Mouse (Mus musculus) spleen, postnatal 10 days (tissue): ENCODE measurements at regions not wholly inside any gene's neighbourhood (a gene's known extent, or its start where the extent isn't known, plus 50 kb on each side); places are given as distances from the start of the nearest gene placed in this dataset.

ENCODE experiments used
- DNase-seq, 2 experiments: peaks; one replicate each; pipeline ENCODE4 v3.0.0; 2021 to 2022; ENCODE audit warnings: low spot score in 2 of 2

DNA sequence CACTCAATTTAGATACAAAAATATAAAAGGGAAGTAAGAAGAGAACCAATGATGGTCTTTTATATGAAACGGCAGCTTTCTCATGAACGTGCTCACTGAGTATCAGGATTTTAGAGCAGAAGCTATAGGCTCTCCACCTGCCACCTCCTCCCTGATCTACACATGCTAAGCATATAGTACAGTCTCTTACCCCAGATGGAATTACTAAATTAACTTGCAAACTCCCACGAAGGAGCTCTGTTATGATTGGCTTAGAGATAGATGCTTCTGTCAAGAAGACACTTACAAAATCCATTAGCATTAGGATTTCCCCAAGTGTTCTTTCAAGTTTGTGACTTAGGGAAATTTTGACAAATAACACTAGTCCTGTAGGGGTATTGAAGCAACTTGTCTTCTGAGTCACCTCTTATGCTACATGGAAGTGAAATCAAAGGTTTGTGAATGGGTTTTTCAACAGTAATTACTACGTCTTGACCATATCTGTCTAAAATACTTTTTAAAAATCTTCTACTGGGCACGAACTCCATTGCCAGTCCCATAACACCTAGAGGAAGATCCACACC lies 60.6 kb downstream of the Crygs start:
- no peak for DNase-seq

DNA sequence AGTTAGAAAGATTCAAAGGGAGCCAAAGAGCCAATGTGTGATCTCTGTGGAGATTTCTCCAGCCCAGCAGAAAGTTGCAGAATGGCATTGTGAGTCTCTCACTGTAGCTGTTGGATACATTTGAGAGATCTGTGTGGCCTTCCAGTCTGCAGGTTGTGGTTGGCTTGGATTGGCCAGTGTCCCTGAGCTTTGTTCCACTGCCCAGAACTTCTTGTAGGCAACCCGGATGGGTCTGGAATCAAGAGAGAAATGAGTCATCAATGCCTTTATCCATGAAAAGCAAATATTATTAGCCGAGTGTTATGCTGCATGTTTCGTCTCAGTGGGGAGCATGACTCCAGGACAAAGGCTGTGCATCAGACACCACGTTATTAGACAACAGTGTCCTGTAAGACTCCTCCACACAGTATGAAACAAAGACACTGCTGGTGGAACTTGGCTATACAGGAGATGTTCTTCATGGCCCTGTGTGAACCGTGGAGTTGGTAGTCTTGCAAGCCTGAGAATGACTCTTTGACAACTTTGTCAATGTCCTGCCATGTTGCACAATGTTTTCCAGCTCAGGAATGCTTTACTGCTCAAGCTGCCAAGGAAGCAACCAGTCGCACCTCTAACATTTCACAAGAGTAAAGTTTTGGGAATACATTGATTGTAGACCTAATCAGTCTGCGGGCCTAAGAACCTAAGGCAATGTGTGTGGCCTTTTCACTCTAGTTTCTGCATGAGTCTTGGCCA lies 67.1 kb downstream of the Crygs start:
- DNase-seq: no peak

DNA sequence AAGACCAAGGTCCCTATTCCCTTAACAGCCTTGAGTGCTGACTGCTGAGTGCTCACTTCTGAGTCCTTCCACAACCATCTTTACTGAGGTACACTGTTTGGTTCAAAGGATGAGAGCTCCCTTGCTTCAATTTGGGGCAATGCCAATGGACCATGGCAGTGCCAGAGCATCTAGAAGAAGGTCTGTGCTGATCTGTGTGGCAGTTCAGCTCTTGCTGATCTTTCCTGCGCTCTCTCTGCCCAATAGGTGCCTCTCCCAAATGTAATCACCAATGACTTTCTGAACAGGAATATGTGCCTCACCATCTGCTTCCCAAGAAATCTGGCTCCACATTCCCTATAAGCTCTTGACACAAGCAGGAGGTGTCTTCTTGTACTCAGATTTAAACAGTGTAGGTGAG lies 67.9 kb downstream of the Crygs start:
- no peak for DNase-seq

DNA sequence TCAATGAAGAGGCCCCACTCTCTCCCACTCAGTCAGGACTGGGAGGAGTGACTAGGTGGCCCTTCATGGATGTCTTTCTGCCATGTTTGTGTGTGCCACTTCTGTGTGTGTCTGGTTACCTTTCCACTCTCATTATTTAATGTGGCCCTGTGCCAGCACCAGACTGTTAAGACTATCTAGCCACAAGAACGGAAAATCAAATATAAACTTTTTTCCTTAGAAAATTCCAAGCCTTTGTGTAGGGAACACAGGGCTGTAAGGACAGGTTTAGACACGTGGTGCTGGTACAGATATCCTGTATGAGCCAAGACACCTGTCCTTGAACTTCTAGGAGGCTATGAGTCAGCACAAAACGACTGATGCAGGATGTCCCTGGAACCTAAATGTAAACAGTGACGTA lies 69.9 kb downstream of the Crygs start:
- DNase-seq: no peak

DNA sequence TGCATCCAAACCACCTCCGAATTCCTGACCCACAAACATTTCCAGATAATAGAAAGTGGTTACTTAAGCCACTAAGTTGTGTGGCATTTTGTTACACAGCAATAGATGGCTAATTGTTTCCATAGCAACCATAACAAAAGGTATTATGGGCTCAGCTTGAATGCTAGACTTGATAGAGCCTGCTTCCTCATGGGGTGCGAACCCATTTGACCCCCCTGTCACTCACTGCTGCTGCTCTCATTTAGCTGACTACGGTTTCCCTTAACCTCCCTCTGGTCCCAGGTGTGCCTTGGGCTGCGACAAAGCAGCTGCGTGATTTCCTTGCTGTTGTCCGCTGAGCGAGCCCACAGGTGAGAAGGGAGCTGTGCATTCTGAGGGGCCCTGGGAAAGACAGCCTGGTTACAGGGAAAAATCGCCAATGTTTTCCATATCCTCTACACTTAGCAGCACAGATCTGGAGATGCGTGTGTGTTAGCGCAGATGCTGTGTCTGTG lies 76.8 kb downstream of the Crygs start:
- DNase-seq: no peak

DNA sequence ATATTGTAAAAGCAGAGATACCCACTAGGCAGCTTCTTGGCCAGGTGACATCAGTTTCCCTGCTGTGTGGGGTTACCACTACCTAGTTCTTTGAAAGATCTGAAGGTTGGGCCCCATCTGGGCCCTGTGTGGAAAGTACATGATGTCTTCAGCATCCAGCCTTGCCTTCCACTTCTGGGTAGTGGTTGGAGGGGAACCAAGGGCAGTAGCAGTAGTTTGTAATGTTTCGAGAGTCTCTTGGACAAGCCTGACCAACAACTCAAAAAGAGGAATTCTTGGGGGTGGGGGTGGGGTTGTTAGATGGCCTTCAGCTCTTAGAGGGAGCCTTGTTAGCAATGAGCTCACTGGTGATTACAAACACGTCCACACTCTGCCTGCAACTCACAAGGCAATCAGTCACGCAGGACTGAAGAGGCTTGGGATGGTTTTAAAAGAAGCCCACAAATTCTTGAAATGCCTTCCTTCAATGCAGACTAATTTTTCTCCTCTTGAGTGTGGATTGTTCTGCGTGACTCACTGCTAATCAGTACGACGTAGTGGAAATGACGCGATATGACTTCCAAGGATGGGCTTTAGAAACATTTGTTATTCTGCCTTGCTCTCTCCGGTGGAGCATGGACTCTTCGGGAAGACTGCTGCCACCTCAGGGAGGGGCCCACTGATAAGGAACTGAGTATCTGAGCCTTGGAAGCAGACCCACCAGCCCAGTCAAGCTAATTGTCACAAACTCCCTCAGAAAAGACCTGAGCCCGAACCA lies 76.9 kb upstream of the Dgkg start:
- no peak for DNase-seq

DNA sequence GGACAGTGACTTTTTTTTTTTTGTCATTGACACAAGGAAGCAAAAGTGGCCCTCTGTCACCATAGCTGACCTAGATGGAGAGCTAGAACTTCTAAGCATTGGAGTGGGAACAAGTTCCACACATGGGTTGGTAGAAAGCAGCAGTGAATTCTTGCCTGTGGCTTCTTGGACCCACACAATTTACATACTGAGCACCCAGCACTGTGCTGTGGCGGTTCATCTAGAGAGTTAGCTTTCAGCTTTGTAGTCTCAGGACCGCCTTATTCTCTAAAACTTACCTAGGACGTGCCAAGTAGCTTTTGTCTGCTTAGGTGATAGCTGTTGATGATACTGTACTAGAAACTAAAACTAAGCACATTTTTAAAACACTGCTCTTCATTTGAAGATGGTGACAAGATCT lies 72.1 kb upstream of the Dgkg start:
- DNase-seq: no peak

DNA sequence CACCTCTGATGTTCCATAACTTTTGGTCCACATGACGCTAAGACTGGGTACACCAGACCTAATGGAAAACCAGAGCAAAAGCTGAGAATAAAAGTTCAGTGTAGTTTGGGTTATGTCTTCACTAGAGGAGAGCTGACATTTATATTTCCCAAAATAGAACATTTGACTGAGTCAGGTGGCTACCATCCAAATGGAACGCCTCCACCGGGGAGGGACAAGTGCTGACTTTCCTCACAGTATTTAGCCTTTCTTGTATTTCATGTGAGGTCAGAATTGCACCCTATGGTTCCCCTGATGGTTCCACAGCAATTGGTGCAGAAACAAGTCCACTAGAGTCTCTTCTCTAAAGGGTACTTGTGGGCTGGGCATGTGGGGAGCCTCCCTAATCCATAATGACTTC lies 68.2 kb upstream of the Dgkg start:
- DNase-seq: no peak

DNA sequence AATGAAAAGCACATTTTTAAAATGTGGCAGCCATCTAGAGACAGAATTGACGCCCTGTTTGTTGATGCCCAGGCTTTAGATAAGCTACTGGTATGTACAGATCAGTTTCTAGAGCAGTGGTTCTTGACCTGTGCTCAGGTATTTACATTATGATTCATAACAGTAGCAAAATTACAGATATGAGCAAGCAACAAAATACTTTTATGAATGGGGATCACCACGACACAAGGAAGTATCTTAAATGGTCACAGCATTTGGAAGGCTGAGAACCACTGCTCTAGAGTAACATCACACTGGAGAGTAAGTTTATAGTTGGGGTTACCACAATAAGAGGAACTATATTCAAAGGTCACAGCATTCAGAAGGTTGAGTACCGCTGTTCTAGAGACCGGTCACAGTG lies 66.3 kb upstream of the Dgkg start:
- no peak for DNase-seq

DNA sequence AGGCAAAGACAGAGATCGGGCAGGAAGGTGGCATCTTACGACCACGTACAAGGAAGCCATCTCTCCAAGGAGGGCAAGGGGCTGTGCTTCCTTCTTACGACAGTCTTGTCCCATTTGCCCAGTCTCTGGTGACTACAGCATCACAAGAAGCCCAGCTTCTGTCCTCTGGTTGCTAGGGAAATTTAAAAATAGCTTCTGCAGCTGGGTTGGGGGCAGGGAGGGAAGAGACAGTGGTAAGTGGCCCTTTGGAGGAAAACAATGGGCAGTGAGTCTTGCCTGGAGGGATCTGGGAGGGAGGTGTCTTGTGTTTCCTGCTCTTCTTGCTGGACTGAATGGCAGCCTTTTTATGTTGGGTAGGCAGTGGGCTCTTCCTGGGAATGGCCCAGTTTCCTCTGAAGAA lies 62.8 kb upstream of the Dgkg start:
- DNase-seq: no peak

DNA sequence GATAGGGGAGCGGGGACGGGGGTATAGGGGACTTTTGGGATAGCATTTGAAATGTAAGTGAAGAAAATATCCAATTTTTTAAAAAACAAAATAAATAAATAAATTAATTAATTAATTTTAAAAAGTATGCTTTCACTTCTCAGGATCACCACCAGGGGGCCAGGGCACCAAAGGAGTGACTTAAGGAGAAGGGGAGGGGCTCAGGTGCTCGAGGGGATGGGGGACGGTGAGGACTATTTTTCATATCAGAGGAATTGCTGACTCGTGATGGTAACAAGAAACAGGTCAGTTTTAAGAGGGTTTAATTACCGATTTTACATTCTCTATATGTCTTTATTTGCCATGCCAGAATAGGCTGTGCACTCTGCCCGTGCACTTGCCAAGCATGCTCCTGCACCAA lies 62.3 kb upstream of the Dgkg start:
- DNase-seq: peak in 1 of 2 experiments; percentile 30

DNA sequence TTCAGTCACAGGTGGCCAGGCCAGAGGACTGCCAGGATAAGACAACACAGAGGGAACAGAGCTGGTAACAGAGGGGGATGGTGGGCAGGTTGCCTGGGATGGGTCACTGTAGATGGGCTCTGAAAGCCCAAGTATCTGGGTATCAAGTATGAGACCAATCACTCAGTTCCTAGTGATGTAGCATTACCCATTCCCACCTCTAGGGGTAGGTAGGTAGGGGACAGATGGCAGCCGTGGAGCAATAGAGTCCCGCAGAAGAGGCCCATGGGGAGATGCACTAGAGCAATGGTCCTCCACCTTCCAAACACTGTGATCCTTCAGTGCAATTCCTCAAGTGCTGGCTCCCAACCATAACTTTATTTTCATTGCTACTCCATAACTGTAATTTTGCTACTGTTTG lies 60.4 kb upstream of the Dgkg start:
- no peak for DNase-seq

DNA sequence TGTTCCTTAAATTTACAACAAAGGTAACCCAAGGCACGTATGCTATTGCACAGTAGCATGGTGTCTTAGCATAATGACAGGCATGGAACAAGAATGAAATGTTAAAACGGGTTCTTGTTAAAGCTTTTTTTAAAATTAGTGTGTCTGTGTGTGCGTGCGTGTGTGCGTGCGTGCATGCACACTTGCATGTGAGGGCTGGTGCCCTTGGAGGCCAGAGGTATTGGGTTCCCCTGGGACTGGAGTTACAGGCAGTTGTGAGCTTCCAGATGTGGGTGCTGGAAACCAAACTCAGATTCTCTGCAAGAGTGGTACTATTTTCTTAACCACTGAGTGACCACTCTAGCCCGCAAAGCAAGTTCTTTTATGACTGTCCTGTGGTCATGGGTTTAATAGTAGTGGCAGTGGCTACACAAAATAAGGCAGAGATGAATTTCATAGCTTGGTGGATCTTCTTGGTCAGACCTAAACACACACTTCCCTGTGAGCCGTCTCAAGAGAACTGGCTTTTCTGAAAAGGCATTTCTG lies 59.3 kb upstream of the Dgkg start:
- DNase-seq: no peak

DNA sequence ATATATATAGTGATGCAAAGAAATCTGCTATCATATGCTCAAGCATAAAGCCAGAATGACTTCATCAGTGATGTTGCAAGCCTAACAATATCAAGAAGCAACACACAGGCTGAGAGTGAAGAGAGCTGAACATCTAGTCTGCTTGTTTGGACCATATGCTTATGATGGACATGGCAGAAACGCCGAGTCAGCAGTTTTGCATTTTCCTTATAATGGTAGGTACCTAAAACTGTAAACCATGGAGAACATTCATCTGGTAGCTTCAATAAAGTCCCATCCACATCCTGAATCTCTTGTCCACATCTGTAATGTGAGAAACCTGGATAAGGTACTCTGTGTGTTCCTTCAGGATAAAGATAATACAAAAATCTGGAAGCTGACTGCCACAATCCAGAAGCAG lies 57.3 kb upstream of the Dgkg start:
- no peak for DNase-seq

DNA sequence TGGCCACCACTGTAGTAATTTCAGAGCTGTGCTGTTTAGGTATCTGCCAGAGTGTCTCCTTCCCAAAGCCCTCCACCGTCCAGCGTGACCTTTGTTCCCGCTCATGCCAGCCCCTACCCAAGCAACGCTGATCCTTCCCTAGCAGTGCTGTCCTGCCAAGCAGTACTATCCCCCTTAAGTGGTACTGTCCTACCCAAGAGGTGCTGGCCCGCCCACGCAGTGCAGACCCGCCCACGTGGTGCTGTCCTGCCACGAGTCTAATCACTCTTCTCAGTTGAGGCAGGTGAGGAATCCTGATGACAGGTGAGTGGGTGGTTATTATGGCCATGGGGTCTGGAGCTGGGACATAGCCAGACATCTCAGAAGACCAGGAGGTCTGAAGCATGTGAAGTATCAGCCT lies 51.7 kb upstream of the Dgkg start:
- DNase-seq: no peak
